Mouse (Mus musculus): ENCODE measurements around the gene Als2cr12.
"Not testable (repeated sequence)": the region's sequence is repeated elsewhere in the genome, so short reads cannot be mapped to it uniquely, and the experiment has no call there.

Gene Als2cr12

GRCm38 (mm10) chr1:58695810-58696209 is at the start of gene Als2cr12:
Gene Als2cr12 (minus strand): TSS chr1:58695989.
- not testable (repeated sequence) for DNase-seq (ENCODE audit: low spot score)

GRCm38 (mm10) chr1:58744645-58745044 is 48.9 kb upstream of the Als2cr12 start:
- DNase-seq (ENCODE audit: low spot score) = no peak

GRCm38 (mm10) chr1:58743252-58743651 is 47.5 kb upstream of the Als2cr12 start:
- no peak for DNase-seq (ENCODE audit: low spot score)

DNA sequence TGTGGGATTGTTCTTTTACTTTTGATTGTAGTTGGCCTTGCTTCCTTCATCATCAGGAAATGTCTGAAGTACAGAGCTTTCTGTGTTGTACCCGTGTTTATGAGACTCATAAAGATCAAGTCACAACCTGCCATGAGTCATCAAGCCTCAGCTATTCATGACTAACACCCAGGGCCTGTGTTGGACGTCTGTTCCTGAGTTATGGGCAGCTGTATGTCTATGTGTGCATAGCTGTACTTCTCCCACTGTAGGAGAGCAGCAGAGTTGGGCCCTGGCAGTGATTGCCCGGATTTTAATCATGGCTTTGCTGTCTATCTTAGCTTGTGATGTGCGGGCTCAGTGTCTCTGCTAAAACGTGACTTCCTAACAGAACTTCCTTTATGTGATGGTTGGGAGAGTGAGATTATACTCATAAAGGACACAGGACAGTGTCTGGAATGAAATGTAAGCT is 46.8 kb upstream of the Als2cr12 start:
- no peak for DNase-seq (ENCODE audit: low spot score)

- DNase-seq (ENCODE audit: low spot score) = no peak
These were observed 43.7 kb upstream of the Als2cr12 start for GRCm38 (mm10) chr1:58739529-58739928.

GRCm38 (mm10) chr1:58736968-58737367 is 41.2 kb upstream of the Als2cr12 start:
- no peak for DNase-seq (ENCODE audit: low spot score)

DNA sequence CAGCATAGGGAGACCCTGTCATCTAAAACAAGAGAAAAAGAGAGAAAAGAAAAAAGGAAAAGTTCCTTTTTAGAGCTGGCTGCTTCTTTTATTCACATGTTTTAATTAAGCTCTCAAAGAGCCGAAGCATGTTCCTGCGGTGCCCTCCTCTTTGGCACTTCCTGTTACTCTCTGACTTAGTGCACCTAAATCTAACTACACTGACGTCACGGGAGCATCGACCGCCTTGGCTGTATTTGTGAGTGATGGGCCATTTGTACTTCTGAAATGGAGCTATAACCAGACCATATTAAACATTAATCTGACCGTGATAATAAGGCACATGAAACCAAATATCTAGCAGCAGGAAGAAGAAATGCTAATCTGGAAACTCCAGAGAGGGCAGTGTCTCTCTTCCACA is 40.2 kb upstream of the Als2cr12 start:
- no peak for DNase-seq (ENCODE audit: low spot score)

DNA sequence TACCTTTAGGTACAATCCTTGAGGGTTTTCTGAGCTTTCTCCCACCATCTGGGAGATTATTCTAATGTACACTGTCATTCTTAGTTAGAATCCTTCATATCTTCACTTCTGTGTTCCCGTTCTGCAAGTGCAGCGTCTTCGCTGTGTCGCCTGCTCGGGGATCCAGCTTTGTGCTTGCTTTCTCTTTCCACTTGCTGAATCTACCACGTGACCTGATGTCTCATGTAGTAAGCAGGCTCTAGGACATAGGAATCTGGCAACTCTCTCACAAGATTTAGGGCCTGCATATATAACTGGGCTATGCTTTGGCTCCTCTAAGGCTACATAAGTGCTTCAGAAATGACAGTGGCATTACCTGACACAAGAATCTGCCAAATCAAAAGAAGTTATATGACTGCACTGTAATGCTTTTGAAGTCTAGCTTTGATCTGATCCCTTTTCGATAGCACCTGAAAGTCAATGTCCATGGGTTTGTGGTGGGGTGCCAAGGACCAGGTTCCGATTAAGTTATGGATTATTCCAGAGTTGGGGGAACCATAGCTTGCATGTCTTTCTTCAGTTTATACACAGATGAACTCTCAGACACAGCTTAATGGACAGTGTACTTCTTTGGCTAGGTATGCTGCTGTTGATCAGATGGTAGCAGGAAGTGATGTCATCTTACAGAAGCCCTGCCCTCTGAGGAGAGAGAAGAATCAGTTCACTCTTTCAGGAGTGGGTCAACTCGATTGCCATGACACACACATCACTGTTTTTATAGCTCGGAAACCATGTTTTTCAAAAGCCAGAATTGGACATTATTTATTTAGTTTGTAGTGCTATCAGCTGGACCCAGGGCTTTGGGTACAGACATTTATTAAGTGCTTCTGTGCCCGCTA is 38.5 kb upstream of the Als2cr12 start:
- no peak for DNase-seq (ENCODE audit: low spot score)

DNA sequence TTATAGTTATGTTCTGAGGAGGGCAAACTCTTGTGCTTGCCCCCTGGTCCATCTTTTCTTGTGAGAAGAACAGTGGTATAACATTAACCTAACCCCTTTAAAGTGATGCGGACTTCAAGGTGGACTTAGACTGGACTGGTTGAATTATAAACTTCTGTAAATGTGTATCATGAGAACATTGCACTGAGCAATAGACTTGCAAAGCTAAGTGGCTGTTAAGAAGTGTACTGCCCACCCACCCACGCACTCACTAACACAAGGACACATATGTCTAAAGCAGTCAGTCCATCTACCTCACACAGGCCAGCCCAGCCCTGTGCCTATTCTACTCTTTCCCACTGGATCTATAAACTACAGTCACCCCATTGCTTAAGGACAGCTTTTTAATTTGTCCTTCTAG is 37.8 kb upstream of the Als2cr12 start:
- DNase-seq (ENCODE audit: low spot score) = no peak

DNA sequence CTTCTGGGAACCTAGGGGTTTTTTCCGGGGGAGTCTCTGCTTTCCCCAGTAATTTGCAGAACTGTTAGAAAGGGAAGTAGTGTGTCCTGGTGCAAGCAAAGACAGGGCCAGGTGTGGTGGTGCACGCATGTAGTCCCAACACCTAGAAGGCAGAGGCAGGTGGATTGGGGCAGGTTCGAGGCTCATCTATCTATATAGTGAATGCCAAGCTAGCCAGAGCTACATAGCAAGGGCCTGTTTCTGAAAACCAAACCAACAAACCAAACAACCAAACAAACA is 32.7 kb upstream of the Als2cr12 start:
- no peak for DNase-seq (ENCODE audit: low spot score)

- DNase-seq (ENCODE audit: low spot score) = no peak
These were observed 32.2 kb upstream of the Als2cr12 start for GRCm38 (mm10) chr1:58727747-58728589.

DNA sequence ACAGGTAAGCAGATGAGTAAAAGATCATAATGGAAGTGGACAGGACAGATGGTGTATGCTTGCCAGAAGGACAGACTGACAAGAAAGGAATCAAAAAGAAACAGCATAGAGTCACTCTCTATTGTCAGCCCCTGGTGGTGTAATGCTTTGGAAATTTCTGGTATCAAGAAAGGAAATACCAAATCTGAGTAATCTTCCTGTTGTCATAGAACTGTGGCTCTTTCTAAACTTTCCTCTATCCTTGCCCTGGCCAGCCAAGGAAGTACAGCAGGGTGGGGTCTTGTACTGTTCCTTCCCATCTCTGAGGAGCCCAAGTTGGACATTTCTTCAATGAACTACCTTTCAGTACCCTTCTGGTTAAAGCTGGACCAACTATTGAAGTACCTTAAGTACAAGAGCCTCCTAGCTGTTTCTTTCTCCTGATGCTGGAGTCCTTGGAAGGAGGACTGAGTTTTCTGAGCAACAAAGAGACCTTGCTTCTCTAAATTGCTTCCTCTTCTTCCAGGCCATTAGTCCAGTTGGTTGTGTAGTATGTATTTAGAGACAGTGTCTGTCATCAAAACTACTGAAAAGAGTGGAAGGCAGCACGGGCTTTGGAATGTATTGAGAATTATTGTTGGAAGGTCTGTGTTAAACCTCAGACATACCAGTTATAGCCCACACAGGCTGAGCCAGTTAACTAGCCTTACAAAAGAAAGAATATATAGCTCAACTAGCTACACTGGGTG is 31.4 kb upstream of the Als2cr12 start:
- no peak for DNase-seq (ENCODE audit: low spot score)

DNA sequence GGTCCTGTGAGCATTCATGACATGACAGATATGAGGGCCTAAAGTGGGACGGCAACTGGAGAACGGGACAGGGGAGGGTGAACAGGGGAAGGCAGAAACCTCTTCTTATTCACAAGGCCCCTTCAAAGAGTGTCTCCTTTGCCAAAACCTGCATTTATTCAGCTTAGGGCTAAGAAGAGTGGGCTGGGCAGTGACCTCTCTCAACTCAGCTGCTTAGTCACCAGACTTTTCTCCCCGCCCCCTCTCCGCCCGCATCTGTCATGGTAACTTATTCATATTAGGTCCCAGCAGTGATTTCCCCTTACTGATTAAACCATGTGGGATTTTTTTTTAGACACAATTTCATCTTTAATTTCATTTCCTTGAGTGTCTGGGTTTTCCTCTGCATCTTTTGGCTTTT is 30.0 kb upstream of the Als2cr12 start:
- DNase-seq (ENCODE audit: low spot score) = no peak

DNA sequence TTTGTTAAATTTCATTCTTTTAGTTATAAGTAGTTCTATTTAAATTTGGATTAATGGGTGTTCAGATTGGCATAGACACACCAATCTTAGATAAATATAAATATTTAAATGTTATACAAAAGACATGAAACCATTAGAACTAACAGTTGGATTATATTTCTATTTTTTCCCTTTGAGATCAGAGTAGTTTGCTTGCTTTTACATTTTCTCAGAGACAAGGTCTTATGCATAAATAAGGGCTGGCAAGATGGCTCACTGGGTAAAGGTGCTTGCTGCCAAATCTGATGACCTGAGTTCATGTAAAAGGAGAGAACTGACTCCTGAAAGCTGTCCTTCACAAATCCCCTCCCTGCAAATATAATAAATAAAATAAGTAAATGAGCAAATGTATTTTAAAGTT is 29.3 kb upstream of the Als2cr12 start:
- DNase-seq (ENCODE audit: low spot score) = no peak

DNA sequence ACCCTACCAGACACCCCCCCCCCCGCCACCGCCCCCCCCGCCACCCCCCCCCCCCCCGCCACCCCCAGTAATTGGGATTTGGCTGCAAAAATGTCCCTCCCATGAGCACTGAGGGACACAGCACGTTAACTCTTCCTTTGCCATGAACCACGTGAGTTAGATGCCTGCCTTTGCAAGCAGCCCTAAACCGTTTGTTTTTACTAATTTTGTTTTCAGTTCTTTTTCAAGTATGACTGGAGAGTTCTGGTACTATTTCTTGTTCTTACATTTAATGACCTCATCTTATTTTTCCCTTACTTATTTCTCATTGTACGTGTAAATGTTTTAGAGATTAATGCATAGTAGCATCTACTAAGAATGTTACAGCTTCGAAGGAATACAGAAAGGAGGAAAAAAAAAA is 28.7 kb upstream of the Als2cr12 start:
- no peak for DNase-seq (ENCODE audit: low spot score)

- no peak for DNase-seq (ENCODE audit: low spot score)
These were observed 28.1 kb upstream of the Als2cr12 start for GRCm38 (mm10) chr1:58723809-58724405.

GRCm38 (mm10) chr1:58723062-58723808 is 27.4 kb upstream of the Als2cr12 start:
- no peak for DNase-seq (ENCODE audit: low spot score)

DNA sequence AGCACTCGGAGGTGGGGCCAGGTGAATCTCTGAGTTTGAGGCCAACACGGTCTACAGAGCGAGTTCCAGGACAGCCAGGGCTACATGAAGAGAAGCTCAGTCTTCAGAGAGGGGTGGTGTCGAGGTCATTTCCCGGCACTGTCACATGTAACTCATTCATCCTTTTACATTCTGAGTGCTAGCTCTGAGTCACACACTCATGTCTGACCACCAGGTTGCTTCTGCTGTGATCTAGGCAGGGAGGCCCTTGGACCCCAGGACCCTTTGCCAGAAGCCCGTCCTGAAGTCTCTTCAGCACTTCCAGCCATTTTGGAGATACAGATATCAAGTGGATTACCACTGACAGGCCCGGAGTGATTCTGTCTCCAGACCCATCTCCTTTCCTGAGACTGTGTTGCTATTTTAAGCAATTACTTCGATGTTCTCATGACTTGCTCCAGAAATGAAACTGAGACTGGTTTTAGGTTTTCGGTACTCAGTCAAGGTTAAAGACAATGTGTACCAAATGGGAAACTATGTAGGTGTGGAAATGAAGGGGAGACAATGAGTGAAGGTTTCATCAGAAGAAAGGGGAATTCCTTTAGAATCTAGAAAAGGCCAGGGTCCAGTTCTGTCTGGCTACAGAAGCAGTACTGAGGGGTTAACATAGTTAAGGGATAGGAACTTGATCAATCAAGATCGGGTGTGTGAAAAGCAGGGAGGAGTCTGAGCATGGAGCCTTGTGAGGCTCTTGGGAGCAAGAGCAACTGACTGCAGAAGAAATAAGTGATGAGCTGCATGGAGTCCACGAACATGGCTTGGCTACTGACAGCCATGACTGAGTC is 26.5 kb upstream of the Als2cr12 start:
- no peak for DNase-seq (ENCODE audit: low spot score)

DNA sequence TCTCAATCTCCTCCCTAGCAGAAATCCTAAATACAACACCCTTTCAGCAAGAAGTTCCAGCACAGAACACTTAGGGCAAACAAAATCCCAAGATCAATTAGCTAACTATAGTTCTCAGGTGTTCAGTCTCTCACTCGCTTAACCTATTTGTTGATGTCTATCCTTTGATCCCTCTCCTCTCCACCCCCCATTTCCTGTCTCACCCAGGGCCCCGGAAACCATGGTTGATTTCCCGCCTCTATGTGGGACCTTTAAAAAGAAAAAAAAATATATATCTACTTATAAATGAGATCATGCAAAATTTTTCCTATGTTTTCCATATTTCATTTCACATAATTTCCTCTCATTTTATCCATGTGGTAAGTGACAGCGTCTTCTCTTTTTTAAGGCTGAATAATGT is 25.2 kb upstream of the Als2cr12 start:
- DNase-seq (ENCODE audit: low spot score) = no peak

GRCm38 (mm10) chr1:58720090-58720489 is 24.3 kb upstream of the Als2cr12 start:
- DNase-seq (ENCODE audit: low spot score) = no peak

Measured in urinary bladder, postnatal 10 days (tissue).